Mouse (Mus musculus) embryo, embryonic 10.5 days (tissue): Measurements from ENCODE around the gene Igdcc3.

Experiments
- DNase-seq: peaks from one replicate; pipeline ENCODE4 v3.0.0-alpha.2; 2015; ENCODE audit warnings: low spot score

Igdcc3 gene

GRCm38 (mm10) chr9:65177497-65177896, 36.5 kb downstream of the Igdcc3 start:
- no peak for DNase-seq

GRCm38 (mm10) chr9:65177912-65178311, 36.9 kb downstream of the Igdcc3 start:
- no peak for DNase-seq

GRCm38 (mm10) chr9:65178336-65179213, 37.6 kb downstream of the Igdcc3 start:
- DNase-seq, result peak; percentile 93

GRCm38 (mm10) chr9:65179817-65180624, 39.0 kb downstream of the Igdcc3 start:
- DNase-seq, result peak; percentile 64

GRCm38 (mm10) chr9:65188599-65188998, 47.6 kb downstream of the Igdcc3 start:
- DNase-seq, result peak; percentile 98

GRCm38 (mm10) chr9:65190306-65190705, 49.3 kb downstream of the Igdcc3 start:
- no peak for DNase-seq

- peak; percentile 86 for DNase-seq
Measured at GRCm38 (mm10) chr9:65191389-65191754, 50.4 kb downstream of the Igdcc3 start.

- DNase-seq, result peak; percentile 83
Measured at GRCm38 (mm10) chr9:65191755-65192469, 50.9 kb downstream of the Igdcc3 start.

GRCm38 (mm10) chr9:65193214-65193613, 52.2 kb downstream of the Igdcc3 start:
- no peak for DNase-seq

- no peak for DNase-seq
Measured at GRCm38 (mm10) chr9:65195053-65195452, 54.1 kb downstream of the Igdcc3 start, which contains the start of gene Parp16. TSS of gene Parp16 (plus strand) at chr9:65195353.

- no peak for DNase-seq
Measured at GRCm38 (mm10) chr9:65195621-65195981, 54.6 kb downstream of the Igdcc3 start.

GRCm38 (mm10) chr9:65195982-65196737, 55.2 kb downstream of the Igdcc3 start:
- DNase-seq, result peak; percentile 95

- DNase-seq, result peak; percentile 91
Measured at GRCm38 (mm10) chr9:65196738-65197569, 56.0 kb downstream of the Igdcc3 start.

- no peak for DNase-seq
Measured at GRCm38 (mm10) chr9:65197826-65198225, 56.8 kb downstream of the Igdcc3 start.

GRCm38 (mm10) chr9:65199723-65200122, 58.7 kb downstream of the Igdcc3 start:
- no peak for DNase-seq

- DNase-seq, result no peak
Measured at GRCm38 (mm10) chr9:65200606-65201005, 59.6 kb downstream of the Igdcc3 start.

GRCm38 (mm10) chr9:65201021-65201380, 60.0 kb downstream of the Igdcc3 start:
- peak; percentile 51 for DNase-seq

GRCm38 (mm10) chr9:65201381-65202164, 60.6 kb downstream of the Igdcc3 start:
- DNase-seq, result peak; percentile 95

GRCm38 (mm10) chr9:65202165-65202754, 61.3 kb downstream of the Igdcc3 start:
- no peak for DNase-seq
